Mouse (Mus musculus): ENCODE results near the gene 4930579G24Rik.

4930579G24Rik gene

GRCm38 (mm10) chr3:79609886-79610285, 19.0 kb upstream of the 4930579G24Rik start:
- TF ChIP-seq NANOG (IDR thresholded peaks at IDR 0.05; ENCODE audit: borderline replicate concordance, low read length), result no peak
- H3K9me3 ChIP-seq (ENCODE audit: low read length), result peaks cover 5% of the 10 kb centered on the region; the same call in 1 of the 2 replicates
- no peak overlapping the region for H3K4me3 ChIP-seq (replicated peaks; ENCODE audit: low read length)
- no peaks in the 10 kb centered on the region for H3K27me3 ChIP-seq (ENCODE audit: insufficient read depth, low read length)
- no peaks in the 10 kb centered on the region for H3K4me1 ChIP-seq (replicated peaks; ENCODE audit: low read depth, low read length)
- H3K36me3 ChIP-seq (ENCODE audit: insufficient read depth, low read length), result peaks cover 36% of the 10 kb centered on the region

GRCm38 (mm10) chr3:79627484-79628181, 1.2 kb upstream of the 4930579G24Rik start:
- Histone ChIP-seq H3K4me3 (replicated peaks; ENCODE audit: low read length) (peak overlapping the region; percentile 99), H3K27me3 (ENCODE audit: insufficient read depth, low read length) (no peaks in the 10 kb centered on the region), H3K9me3 (ENCODE audit: low read length) (no peaks in the 10 kb centered on the region), H3K4me1 (replicated peaks; ENCODE audit: low read depth, low read length) (peaks cover 24% of the 10 kb centered on the region), H3K36me3 (ENCODE audit: insufficient read depth, low read length) (peaks cover 10% of the 10 kb centered on the region)
- no peak for TF ChIP-seq CTCF (conservative IDR thresholded peaks at IDR 0.05; ENCODE audit: low read length)
- TF ChIP-seq POU5F1 (IDR thresholded peaks at IDR 0.05; ENCODE audit: borderline replicate concordance, low read length), result no peak
- no peak for TF ChIP-seq NANOG (IDR thresholded peaks at IDR 0.05; ENCODE audit: borderline replicate concordance, low read length)

- H3K36me3 ChIP-seq (ENCODE audit: insufficient read depth, low read length), result peaks cover 12% of the 10 kb centered on the region; the same call in 1 of the 2 replicates
- TF ChIP-seq NANOG (IDR thresholded peaks at IDR 0.05; ENCODE audit: borderline replicate concordance, low read length), result no peak
- no peak for TF ChIP-seq POU5F1 (IDR thresholded peaks at IDR 0.05; ENCODE audit: borderline replicate concordance, low read length)
- TF ChIP-seq CTCF (conservative IDR thresholded peaks at IDR 0.05; ENCODE audit: low read length), result no peak
- no peaks in the 10 kb centered on the region for H3K9me3 ChIP-seq (ENCODE audit: low read length)
- no peaks in the 10 kb centered on the region for H3K27me3 ChIP-seq (ENCODE audit: insufficient read depth, low read length)
- H3K4me1 ChIP-seq (replicated peaks; ENCODE audit: low read depth, low read length), result peaks cover 24% of the 10 kb centered on the region
- peak overlapping the region; percentile 99 for H3K4me3 ChIP-seq (replicated peaks; ENCODE audit: low read length)
These were observed 708 bp upstream of the 4930579G24Rik start for GRCm38 (mm10) chr3:79628182-79628560.

DNA sequence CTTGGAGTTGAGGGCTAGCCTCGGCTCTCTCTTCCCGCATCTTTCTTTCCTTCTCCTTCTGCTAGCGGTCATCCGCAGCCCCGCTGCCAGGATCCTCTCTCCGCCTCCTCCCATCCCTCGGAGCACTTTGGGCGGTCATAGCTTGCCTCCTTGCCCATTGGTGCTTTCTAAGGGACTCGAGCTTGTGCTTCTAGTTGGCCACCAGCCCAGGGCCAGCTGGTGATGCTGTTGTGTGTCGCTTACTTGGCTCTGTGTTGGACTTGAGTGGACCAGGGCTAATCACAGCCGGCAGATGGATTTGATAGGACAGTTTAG, 494 bp downstream of the 4930579G24Rik start, which contains the start of gene Etfdh:
Gene Etfdh (minus strand): TSS at position 85 of the 315 bp plus-strand sequence.
- Histone ChIP-seq H3K36me3 (ENCODE audit: insufficient read depth, low read length) (peaks cover 15% of the 10 kb centered on the region; the same call in 1 of the 2 replicates), H3K4me3 (replicated peaks; ENCODE audit: low read length) (peak within 1 kb of the TSS; percentile 99), H3K27me3 (ENCODE audit: insufficient read depth, low read length) (no peaks in the 10 kb centered on the region), H3K9me3 (ENCODE audit: low read length) (no peaks in the 10 kb centered on the region), H3K4me1 (replicated peaks; ENCODE audit: low read depth, low read length) (peaks cover 24% of the 10 kb centered on the region)
- TF ChIP-seq CTCF (conservative IDR thresholded peaks at IDR 0.05; ENCODE audit: low read length) (no peak), NANOG (IDR thresholded peaks at IDR 0.05; ENCODE audit: borderline replicate concordance, low read length) (no peak), POU5F1 (IDR thresholded peaks at IDR 0.05; ENCODE audit: borderline replicate concordance, low read length) (no peak)

- TF ChIP-seq POU5F1 (IDR thresholded peaks at IDR 0.05; ENCODE audit: borderline replicate concordance, low read length), result no peak
- TF ChIP-seq NANOG (IDR thresholded peaks at IDR 0.05; ENCODE audit: borderline replicate concordance, low read length), result no peak
- TF ChIP-seq CTCF (conservative IDR thresholded peaks at IDR 0.05; ENCODE audit: low read length), result no peak
- Histone ChIP-seq H3K36me3 (ENCODE audit: insufficient read depth, low read length) (no peaks in the 10 kb centered on the region), H3K4me3 (replicated peaks; ENCODE audit: low read length) (no peak overlapping the region), H3K4me1 (replicated peaks; ENCODE audit: low read depth, low read length) (no peaks in the 10 kb centered on the region), H3K27me3 (ENCODE audit: insufficient read depth, low read length) (no peaks in the 10 kb centered on the region), H3K9me3 (ENCODE audit: low read length) (no peaks in the 10 kb centered on the region)
These were observed 23.2 kb downstream of the 4930579G24Rik start for GRCm38 (mm10) chr3:79652129-79652528.

GRCm38 (mm10) chr3:79656682-79657081, 27.8 kb downstream of the 4930579G24Rik start:
- no peaks in the 10 kb centered on the region for H3K27me3 ChIP-seq (ENCODE audit: insufficient read depth, low read length)
- no peak overlapping the region for H3K4me3 ChIP-seq (replicated peaks; ENCODE audit: low read length)
- H3K4me1 ChIP-seq (replicated peaks; ENCODE audit: low read depth, low read length), result no peaks in the 10 kb centered on the region
- no peak for TF ChIP-seq NANOG (IDR thresholded peaks at IDR 0.05; ENCODE audit: borderline replicate concordance, low read length)
- TF ChIP-seq CTCF (conservative IDR thresholded peaks at IDR 0.05; ENCODE audit: low read length), result no peak
- TF ChIP-seq POU5F1 (IDR thresholded peaks at IDR 0.05; ENCODE audit: borderline replicate concordance, low read length), result no peak
- H3K9me3 ChIP-seq (ENCODE audit: low read length), result peaks cover 3% of the 10 kb centered on the region
- H3K36me3 ChIP-seq (ENCODE audit: insufficient read depth, low read length), result no peaks in the 10 kb centered on the region

DNA sequence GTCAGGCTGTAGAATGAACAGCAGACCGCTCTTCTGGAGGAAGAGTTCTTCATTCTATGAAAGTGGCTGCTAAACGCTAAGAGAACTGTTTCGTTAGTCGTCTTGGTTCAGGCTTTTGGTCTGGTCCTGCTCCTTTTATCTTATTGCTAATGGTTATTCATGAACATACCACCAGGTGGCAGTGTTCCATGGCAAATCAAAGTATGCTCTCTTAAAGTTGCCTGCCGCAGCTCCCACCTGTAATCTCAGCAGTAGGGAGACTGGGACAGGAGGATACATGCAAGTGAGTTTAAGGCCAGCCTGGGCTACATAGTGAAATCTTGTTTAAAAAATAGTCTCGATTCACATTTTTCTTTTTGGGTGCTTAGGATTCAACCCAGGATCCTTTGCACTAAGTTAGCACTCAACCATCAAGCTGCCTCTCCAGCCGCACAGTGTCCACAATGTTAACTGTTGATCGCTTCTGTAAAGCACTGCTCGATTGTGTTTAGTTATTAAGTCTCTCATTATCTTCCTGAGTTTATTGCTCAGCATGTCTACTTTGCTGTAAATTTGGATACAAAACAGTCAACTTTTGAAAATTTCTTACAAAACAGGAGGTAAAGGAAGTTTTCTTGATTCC, 36.0 kb downstream of the 4930579G24Rik start:
- Histone ChIP-seq H3K4me3 (replicated peaks; ENCODE audit: low read length) (no peak overlapping the region), H3K36me3 (ENCODE audit: insufficient read depth, low read length) (no peaks in the 10 kb centered on the region), H3K9me3 (ENCODE audit: low read length) (peaks cover 7% of the 10 kb centered on the region), H3K4me1 (replicated peaks; ENCODE audit: low read depth, low read length) (no peaks in the 10 kb centered on the region), H3K27me3 (ENCODE audit: insufficient read depth, low read length) (peaks cover 5% of the 10 kb centered on the region; the same call in 1 of the 2 replicates)
- peak; percentile 66 for TF ChIP-seq CTCF (conservative IDR thresholded peaks at IDR 0.05; ENCODE audit: low read length)
- TF ChIP-seq POU5F1 (IDR thresholded peaks at IDR 0.05; ENCODE audit: borderline replicate concordance, low read length), result no peak

DNA sequence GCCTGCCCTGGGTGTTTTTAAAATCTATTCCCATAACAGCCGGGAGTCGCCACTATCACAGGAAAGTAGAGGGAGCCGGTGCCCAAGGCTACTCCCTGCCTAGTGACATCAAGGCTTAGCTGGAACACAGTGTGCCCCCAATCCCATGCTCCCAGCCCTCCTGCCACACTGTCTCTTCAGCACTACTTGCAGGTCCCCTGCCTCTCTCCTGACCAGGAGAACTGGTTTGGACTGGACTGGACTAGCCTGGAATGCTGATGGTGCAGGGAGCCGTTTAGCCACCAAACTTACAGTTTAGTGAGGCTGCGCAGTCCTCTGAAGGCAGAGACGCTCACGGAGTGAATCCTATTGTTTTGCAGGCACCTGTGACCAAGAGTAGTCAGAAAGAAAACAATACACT, 41.7 kb downstream of the 4930579G24Rik start:
- H3K4me1 ChIP-seq (replicated peaks; ENCODE audit: low read depth, low read length), result peaks cover 16% of the 10 kb centered on the region
- H3K4me3 ChIP-seq (replicated peaks; ENCODE audit: low read length), result no peak overlapping the region
- H3K9me3 ChIP-seq (ENCODE audit: low read length), result 0 out of 2 replicates have a peak, but pooled peaks cover 2% of the 10 kb centered on the region
- TF ChIP-seq CTCF (conservative IDR thresholded peaks at IDR 0.05; ENCODE audit: low read length) (no peak), NANOG (IDR thresholded peaks at IDR 0.05; ENCODE audit: borderline replicate concordance, low read length) (no peak), POU5F1 (IDR thresholded peaks at IDR 0.05; ENCODE audit: borderline replicate concordance, low read length) (no peak)
- no peaks in the 10 kb centered on the region for H3K27me3 ChIP-seq (ENCODE audit: insufficient read depth, low read length)
- H3K36me3 ChIP-seq (ENCODE audit: insufficient read depth, low read length), result no peaks in the 10 kb centered on the region

Measured in E14TG2a.4 (cell line).